Mouse (Mus musculus) v-Abl transformed pro-B cells (cell line): Measurements from ENCODE around the gene Zbtb34.

ENCODE experiments used
- in situ Hi-C, 2 experiments: fragments of 400-800 bp; cut with MboI; formaldehyde crosslinking; loops; one replicate each; pipeline ENCODE4 v1.15.1; 2025; ENCODE audit not compliant: unreplicated experiment in 2 of 2

Gene Zbtb34

DNA sequence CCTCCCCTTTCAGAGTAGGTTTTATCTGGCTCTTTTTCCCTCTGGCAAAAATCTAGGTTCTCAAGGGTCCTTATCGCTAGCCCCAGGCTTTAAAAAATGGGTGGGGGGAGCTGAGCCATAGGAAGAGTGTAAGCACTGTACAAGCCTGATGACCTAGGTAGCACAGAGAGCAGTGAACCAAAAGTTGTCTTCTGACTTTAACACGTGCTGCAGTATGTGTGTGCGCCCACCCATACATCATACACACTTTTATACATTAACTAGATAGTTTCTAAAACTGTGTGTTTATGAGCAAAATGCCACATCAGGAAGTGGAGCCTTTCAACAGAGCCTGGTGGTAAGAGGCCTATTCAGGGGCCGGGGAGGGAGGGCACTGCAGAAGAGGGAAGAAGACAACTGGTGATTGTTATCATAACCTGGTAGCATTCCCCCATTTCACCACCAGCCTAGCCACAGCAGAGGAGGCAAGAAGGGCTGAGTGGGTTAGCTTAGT, 27.6 kb downstream of the Zbtb34 start:
- in situ Hi-C loops: loop anchor here (5.0 kb wide), 1 partner anchor 246 kb away; no protein-coding TSS in a partner anchor

DNA sequence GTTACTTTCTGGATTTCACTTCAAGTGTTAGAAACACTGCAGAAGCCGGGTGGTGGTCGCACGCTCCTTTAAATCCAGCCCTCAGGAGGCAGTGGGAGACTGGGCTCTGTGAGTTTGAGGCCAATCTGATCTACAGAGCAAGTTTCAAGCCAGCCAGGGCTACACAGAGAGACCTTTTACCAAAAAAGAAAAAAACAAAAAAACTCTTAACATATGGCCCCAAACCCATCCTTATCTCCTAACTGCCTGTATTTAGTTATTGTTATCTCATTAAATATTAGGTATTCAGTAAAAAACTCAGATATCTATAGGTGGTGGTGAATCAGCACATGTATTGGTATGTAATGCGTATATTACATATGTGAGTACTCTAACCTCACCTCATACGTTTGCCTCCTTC, 28.5 kb downstream of the Zbtb34 start:
- in situ Hi-C loops: loop anchor here (5.0 kb wide), 1 partner anchor 245 kb away; no protein-coding TSS in a partner anchor

DNA sequence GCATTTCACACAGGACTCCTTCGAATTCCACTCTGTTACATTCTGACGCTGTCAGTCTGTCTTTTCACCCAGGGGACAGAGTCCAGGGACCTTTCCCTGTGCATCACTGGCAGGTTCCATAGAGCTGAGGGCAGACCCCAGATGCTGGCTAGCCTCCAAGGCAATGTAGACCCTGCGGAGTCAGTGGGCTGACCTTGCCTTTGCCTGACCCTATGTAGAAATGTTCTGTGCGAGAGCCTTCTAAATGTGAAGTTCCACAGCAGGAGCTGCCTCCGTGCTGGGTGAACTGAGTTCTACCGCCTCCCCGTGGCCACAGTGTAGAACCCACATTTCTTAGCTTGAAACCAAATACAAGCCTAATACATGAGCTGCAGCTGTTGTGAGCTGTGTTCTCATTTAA, 28.9 kb downstream of the Zbtb34 start:
- in situ Hi-C loops: loop anchor here (5.0 kb wide), 1 partner anchor 245 kb away; no protein-coding TSS in a partner anchor

DNA sequence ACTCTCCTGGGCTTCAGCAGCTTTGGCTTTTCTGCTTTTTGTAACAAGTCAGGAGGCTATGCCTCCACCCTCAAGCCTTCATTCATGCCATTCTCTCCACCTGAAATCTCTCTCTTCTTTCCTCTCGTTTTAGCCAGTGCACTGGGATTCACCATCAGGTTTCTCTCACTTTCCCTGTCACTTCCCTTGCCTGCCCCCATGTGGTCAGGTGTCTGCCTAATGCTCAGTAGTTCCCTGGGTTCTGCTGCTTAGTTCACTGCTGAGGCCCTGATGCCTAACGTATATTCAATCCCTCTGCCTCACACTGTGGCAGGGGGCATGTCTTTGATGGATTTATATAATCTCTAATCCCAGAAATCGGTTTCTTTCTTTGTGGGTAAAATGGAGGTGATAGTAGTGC, 29.9 kb downstream of the Zbtb34 start:
- in situ Hi-C loops: loop anchor here (5.0 kb wide), 1 partner anchor 244 kb away; no protein-coding TSS in a partner anchor

DNA sequence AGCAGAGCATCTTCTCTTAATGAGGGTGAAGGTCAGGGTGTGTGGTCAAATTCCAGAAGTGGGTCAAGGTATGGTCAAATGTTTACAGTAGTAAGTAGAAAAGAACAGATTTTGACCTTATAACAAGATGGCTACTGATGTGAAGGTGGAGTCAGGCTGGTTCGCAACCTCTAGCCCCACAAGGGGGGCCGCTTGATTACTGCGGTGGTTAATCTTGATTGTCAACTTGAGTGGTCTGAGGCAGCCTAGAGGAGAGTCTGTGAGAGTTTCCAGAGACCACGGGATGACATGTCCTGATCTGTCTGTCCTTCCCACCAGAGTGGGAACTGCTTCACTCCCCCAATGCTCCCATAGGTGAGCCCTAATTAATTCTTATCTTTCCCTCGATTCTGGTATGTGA, 30.6 kb downstream of the Zbtb34 start:
- in situ Hi-C loops: loop anchor here (5.0 kb wide), 1 partner anchor 243 kb away; no protein-coding TSS in a partner anchor

DNA sequence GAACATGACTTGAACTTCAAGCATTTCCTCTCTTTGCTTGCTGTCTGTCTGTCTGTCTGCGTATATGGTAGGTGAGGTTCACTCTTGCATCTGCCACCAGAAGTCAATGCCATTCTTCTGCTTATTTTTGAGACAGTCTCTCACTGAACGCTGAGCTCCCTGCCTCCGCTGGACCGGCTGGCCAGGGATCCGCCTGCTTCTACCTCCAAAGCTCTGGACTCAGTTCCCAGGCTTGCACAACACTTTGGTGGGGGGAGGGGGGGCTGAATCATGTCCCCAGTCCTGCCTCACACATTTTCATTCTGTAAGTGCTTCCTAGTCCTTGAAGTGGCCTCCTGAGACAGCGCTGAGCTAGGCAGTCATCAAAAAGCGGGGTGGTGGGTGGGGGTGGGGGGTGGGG, 32.0 kb downstream of the Zbtb34 start:
- in situ Hi-C loops: loop anchor here in 1 of 2 experiments (5.0 kb wide), 1 partner anchor 47 kb away; no protein-coding TSS in a partner anchor

DNA sequence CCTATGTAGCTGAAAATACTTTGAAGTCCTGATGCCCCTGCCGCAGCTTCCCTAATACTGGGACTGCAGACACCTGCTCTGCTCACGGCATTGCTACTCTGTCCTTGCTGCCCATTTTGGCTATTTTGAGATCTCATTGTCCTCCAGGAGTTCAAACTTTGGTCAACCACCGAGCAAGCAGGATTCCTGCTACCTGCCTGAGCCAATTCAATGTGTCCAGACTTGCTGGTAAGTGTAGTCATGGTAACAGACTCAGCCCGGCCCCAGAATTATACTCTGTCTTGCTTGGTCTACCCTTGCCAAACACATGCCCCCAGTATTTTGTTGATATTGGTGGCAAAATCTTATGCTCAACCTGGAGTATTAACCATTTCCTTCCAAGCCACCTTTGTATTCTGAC, 34.1 kb downstream of the Zbtb34 start:
- in situ Hi-C loops: loop anchor here in 1 of 2 experiments (5.0 kb wide), 1 partner anchor 45 kb away; no protein-coding TSS in a partner anchor

DNA sequence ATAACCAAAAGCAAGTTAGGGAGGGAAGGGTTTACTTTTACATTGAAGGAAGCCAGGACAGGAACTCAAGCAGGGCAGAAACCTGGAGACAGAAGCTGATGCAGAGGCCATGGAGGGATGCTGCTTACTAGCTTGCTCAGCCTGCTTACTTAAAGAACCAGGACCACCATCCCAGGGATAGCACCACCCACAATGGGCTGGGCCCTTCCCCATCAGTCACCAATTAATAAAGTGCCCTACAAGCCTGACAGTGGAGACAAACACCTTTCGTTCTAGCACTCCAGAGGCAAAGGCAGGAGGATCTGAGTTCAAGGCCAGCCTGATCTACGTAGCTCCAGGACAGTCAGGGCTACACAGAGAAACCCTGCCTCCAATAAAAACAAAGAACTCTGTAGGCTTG, 36.1 kb downstream of the Zbtb34 start:
- in situ Hi-C loops: loop anchor here in 1 of 2 experiments (5.0 kb wide), 1 partner anchor 43 kb away; no protein-coding TSS in a partner anchor

DNA sequence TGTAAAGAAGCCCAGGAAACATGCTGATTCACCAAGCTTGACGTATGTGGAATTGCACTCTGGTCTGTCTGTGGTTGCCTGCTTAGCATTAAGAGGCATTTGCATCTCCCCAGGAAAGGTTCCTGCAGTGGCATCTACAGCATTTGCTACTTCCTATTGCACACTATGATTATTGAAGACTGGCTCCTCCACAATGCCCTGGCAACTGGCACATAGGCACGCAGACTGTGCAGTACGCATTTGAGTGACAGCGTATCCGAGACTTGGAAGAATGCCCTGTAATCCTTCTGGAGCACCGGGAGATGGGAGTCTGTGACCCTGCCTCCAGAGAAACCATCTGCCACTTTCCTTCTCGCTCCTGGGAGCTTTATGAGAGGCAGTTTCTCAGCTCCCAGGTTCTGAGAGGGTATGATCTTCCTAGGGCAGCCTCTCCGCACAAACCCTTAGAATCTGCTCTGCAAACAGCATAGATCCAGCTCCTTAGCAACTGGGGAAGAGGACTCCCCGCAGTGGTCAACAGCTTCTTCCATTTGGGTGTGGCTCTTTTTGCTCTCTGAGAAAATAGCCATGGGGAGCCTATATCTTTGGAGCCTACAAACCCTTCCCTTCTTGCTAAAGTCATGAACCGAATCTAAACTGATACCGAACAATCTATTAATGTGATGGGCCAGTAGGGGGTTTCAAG, 37.0 kb downstream of the Zbtb34 start:
- in situ Hi-C loops: no loop called here

DNA sequence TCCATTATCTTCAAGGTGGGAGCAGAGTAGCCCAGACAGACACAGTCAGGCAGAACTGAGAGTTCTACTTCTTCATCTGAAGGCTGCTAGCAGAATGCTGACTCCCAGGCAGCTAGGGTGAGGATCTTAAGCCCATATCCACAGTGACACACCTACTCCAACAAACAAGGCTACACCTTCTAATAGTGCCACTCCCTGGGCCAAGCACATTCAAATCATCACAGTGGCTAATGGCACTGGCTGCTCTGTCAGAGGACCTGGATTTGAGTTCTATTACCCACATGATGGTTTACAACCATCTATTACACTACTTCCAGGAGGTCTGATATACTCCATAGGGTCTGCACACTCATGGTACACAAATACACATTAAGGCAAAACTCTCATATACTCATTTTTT, 38.1 kb downstream of the Zbtb34 start:
- in situ Hi-C loops: no loop called here

DNA sequence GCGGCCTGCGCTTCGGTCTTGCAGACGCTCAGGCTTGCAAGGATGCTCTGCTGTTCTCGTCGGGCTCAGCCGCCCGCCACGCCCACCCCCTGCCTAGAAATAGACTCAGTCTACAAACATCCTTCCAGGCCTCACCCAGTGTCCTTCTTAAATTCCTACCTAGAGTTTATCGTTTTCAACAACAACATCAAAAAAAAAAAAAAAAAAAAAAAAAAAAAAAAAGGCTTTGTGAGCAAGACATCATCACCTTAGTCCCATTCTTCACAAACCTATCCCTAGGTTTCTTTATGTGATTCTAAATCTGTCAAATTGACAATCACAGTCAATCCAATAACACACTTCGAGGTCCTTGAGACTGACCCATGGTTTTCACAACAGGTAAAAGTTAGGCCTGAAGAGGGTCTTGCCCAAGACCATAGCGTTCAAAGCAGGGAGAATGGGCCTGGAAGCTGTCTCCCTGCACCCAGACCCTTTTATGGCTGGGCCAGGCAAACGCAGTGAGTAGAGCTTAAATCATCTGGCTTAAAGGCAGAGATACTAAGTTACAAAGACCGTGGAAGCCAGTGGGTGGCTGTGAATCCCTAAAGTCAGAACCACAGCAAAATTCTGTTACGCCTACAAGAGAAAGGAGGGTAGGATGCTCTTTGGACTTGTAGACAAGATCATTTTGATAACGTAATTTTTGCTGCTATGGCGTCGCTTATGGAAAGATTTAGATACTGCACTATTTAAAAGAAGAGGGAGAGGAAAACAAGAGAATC, 59.3 kb downstream of the Zbtb34 start:
- in situ Hi-C loops: no loop called here

DNA sequence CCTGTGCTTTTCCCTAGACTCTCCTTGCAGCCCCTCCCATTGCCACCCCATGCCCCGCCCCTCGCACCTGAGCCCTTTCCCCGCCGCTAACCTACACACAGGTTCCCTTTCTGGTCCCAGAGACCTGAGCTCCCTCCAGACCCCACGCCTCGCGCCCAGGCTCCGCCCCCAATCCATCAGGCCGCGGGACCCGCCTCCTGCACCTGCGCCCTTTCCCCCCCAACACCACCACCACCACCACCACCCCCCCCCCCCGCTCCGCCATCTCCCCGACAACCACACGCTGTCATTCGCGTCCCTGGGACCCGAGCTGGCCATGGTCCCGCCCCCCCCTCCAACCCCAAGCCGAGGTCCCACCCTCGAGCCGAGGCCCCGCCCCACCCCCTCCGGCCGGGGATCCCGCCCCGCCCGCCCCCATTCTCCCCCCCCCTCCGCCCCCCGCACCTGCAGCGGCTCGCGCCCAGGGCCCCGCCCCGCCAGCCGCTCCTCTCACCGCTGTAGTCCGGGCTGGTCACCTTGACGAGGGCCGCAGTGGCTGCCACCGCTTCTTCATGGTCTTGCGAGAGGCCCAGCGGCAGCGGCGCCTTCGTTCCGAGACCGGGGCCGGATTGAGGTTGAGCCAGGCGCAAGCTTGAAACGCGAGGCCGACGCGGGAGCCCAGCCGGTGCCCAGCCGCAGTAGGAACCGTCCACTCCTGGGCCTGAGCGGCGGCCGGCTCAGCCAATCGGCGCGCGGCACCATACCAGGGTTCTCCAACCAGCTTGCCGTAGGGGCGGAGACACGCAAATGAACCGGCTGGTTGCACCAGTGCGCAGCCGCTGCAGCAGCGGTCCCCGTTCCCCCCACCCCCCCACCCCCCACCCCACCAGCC, 60.1 kb downstream of the Zbtb34 start, which contains the start of gene Ralgps1:
Gene Ralgps1, minus strand, starts transcription at position 710 of the 871 bp plus-strand sequence.
- in situ Hi-C loops: no loop called here

DNA sequence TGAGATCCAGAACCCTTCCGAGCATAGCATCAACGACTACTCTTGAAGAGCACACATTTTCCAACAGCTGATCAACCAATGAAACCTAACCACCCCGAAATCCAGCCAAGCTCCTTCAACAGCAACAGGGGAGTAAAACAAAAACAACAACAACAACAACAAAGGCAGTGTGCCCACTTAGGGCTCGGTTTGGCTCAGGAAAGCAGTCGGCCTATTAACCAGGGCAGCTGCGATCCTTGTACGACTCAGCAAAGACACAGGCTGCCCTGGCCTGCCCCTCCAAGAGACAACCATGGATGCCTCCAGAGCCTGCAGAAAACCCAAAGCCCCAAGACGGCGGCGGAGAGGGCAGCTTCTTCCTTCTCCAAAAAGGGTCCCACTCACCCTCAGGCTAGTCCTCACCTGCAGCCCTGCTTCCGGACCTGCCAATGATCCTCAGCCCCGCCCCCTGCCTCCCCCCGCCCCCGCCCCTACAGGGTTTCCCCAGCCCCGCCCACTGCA, 60.8 kb downstream of the Zbtb34 start:
- in situ Hi-C loops: no loop called here

DNA sequence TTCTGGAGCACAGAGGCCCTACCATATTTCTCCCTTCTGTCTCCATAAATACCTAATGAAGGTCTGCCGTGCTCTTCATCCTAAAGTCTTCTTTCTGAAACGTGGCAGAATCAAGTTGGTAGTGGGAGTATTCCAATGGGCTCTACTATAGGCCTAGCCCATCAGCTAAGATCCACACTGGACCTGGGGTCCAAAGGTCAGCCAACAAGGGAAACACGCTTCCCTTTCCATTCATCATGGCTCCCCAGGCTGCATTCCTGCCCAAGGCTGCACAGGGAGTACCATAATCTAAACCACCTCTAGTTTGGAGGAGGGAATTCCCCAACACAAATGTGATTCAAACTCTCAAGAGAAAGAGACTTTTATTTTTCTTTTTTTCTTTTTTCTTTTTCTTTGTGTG, 61.7 kb downstream of the Zbtb34 start:
- in situ Hi-C loops: no loop called here

DNA sequence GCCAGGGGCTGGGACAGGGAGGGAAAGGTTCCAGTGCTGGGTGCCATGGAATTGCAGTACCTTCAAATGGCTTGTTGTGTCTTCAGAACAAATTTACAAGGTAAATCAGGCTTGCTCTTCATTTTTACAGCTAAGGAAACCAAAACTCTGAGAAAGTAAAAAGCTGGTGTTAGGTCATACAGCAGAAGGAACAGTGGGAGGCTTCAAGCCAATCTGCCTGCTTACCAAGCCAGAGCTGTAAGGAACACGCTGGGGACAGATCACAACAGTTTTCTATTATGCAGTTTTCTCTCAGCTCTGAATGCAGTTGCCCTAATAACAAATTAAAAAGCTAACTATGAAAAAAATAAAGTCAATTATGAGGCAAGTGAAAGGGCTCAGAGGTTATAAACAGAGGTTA, 62.6 kb downstream of the Zbtb34 start:
- in situ Hi-C loops: no loop called here

DNA sequence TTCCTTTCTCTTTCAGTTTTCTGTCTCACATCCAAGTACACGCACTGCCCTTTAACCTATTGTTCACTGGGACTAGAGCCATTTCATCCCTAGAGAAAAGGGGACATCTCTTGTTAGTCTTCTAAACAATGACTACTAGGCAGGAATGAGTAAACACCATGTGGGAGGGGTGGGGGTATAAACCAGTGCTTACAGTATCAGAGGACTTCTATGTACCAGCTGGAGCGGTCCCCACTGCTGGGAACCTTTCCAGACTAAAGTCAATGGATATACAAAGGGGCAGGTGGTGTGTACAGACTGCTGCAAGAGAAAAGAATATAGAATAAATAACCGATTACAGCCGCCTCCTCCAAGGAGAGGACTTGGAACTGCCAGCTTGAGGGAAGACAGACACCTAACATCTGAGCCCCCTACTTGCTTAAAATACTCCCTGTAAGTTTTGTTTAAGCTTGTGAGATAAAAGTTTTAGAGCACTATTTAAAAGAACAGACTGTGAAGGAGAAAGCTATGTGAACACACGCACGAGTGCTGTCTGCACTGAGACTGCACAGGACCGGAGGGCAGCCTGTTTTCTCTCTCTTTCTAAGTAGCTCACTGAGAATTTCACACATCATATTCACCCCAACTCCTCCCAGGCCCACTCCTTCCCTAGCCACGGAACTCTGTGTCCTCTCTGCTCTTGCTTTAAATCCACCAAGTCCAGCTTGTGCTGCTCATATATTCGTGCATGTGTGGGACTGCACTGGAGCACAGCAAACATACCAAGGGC, 65.2 kb downstream of the Zbtb34 start:
- in situ Hi-C loops: no loop called here

DNA sequence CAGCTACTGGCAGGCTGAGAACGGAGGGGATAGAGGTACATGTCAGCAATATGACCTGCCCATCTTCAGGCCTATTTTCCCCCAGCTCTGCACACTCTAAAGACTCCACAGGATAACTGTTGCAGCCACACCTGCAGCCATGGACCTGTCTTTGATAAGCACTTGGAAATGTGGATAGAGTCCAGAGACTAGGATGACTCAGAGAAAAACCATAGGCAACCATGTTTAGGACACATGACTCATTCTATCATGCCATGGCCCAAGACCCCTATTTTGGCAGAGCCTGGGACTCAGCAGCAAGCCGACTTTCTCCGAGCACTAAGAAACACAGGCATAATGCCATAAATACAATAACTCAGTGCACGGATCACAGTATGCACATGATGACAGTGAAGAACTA, 66.5 kb downstream of the Zbtb34 start:
- in situ Hi-C loops: no loop called here

DNA sequence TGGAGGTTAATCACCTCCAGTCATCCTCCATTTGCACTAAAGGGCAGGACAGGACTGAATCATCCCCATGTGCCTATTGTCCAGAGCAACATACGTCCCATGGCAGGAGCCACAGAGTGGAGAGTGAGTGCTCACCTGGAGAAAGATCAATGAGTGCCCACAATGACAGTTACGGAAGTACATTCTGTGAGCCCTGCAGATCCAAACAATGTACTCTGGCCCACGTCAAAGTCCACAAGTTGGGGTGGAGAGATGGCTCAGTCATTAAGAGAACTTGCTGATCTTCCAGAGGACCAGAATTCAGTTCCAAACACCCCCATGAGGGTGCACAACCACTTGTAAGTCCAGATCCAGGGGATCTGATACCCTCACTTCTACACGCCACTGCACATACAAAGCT, 67.2 kb downstream of the Zbtb34 start:
- in situ Hi-C loops: no loop called here

DNA sequence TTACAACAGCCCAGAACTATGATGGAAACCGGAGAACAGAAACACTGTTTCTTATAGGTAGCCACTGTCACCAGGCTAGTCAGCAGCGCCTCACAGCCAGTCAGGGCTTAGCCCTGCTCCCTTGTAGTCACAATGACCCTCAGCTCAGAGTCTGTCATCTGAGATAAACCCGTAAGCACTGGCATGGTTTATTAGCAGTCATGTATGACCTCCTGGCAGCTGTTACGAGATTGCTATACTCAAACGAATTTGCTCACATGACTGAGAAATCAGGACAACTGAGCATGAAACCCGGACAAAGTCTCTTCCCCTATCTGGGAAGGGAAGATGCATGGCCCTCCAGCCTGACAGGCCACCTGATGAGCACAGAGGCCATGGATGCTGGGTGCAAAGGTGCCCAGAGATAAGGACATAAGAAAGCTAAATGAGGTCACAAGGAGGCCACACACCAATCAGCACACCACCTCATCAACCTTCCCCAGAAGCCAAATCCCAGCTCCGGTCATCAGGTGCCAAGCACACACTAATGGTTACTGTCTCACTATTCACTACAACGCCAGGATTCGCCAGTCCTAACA, 69.9 kb downstream of the Zbtb34 start:
- in situ Hi-C loops: no loop called here
